Mouse (Mus musculus) small intestine, adult 2 months (tissue): ENCODE data around the gene Setx.

ENCODE experiments used
- CTCF ChIP-seq: fragments of 200-500 bp; IDR thresholded peaks from 2 replicates; pipeline ENCODE4 v1.5.1; 2012; ENCODE audit warnings: low read depth, mild to moderate bottlenecking, control low read depth, inconsistent platforms, low read length, moderate library complexity, mixed read lengths; ENCODE audit not compliant: insufficient replicate concordance, insufficient read length; ENCODE audit errors: extremely low read depth
- POLR2A ChIP-seq: fragments of 200-500 bp; IDR thresholded peaks from 2 replicates; pipeline ENCODE4 v1.6.1; 2012; ENCODE audit warnings: low read depth, mild to moderate bottlenecking, control low read depth, inconsistent platforms, low read length, moderate library complexity

DNA sequence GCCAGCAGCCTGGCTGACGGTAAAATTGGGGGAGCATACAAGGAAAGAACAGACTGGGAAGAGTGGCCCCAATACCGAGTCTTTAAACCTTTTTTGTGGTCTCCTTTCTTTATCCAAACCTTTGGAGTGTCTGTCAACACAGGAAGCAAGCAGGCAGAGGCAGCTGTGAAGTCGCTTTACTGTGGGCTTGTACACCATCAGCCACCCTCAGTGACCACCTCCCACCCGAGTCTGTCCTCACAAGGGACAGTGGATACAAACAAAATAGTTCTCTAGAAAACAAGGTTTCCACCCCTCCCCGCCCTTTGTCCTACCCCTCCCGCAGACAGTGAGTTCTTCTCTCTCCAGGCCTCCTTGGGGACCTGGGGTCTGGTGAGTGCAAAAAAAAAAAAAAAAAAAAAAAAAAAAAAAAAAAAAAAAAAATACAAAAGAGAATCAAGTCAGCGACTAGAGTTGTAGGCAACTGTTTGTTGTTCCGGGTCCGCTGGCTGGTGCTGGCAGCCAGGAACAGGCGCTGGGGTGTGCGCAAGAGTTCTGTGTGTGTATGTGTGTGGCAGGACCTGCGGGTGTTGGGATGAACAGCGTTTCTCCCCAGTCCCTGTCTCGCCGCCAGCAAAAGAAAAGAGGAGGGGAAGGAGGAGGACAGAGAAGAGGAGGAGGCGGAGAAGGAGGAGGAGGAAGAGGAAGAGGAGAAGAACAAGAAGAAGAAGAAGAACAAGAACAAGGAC, 70.0 kb downstream of the Setx start:
- TF ChIP-seq CTCF: no peak
- TF ChIP-seq POLR2A: no peak
